Mouse (Mus musculus) hindbrain, embryonic 10.5 days (tissue): ENCODE results near the gene AI413582. TPM values are rescaled to one million over a fixed set of nuclear protein-coding genes. Genes with fewer than 3 reads are reported as not detected.

ENCODE experiments used
- DNase-seq: peaks from one replicate; pipeline ENCODE4 v3.0.0-alpha.2; 2017; ENCODE audit warnings: low spot score
- H3K27ac ChIP-seq: fragments of 300-500 bp; sonication (generic); 2 replicates; pipeline ENCODE4 v1.5.1; 2016; ENCODE audit warnings: mild to moderate bottlenecking, moderate library complexity
- H3K27me3 ChIP-seq: fragments of 300-500 bp; sonication (generic); 2 replicates; pipeline ENCODE4 v1.6.1; 2016; ENCODE audit warnings: mild to moderate bottlenecking; ENCODE audit not compliant: poor library complexity, insufficient read depth, severe bottlenecking
- H3K36me3 ChIP-seq: fragments of 300-500 bp; sonication (generic); 2 replicates; pipeline ENCODE4 v1.6.1; 2016; ENCODE audit warnings: mild to moderate bottlenecking, moderate library complexity
- H3K4me1 ChIP-seq: fragments of 300-500 bp; sonication (generic); replicated peaks from 2 replicates; pipeline ENCODE4 v1.6.1; 2016; ENCODE audit warnings: mild to moderate bottlenecking
- H3K4me3 ChIP-seq: fragments of 300-500 bp; sonication (generic); 2 replicates; pipeline ENCODE4 v1.5.1; 2016; ENCODE audit warnings: mild to moderate bottlenecking, moderate library complexity
- H3K9me3 ChIP-seq: fragments of 300-500 bp; sonication (generic); 2 replicates; pipeline ENCODE4 v1.6.1; 2016; ENCODE audit warnings: mild to moderate bottlenecking, moderate library complexity
- WGBS: fragments of 180-500 bp; shearing (Covaris S2); methylation state at CpG from one replicate; pipeline ENCODE4 v1.1.7; 2016; 5-methylcytosine and 5-hydroxymethylcytosine counted together
- polyA plus RNA-seq: library from polyadenylated mRNA; unstranded; fragments of >200 nt; fragmentation: Nextera tagmentation; extraction: Ambion mirVana; gene quantifications from 2 replicates; pipeline ENCODE4 v1.2.1, GENCODE M21; 2016

Gene AI413582
- polyA plus RNA-seq, 1 experiment from 2014 or later = 23.9 TPM

DNA sequence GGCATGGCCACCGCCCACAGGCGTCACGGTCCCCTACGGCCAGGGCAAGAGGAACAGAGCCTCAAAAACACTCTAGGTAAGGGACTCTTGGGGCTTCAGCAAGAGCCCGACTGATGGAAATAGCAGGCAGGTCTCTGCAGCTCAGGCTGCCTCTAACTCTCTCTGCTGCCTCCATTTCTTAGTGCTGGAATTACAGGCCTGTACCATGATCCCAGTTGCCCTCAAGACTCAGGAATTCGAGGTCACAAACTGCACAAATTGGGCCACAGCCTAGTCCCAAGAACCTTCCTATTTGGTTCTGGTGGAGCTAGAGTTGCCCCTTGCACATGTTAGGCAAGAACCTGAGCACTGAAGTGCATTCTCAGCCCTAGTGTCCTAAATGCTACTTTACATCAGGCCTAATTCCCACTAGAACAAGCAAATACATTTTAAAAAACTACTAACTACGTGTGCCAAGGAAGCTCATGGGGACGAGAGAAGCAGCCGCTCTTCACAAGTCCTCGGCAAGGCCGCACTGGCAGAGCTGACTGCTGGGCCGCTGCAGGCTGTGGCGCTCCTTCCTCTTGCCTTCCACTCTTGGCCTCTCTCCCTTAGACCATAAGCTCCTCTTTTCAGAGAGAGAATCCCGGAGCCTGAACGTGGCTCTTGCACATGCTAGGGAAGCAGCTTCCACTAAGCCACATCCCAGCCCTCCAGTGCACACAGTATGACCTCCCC lies 30.3 kb upstream of the AI413582 start:
- Histone ChIP-seq H3K4me3 (no peak overlapping the region), H3K27ac (no peak overlapping the region), H3K36me3 (peaks cover 63% of the 10 kb centered on the region), H3K27me3 (no peaks in the 10 kb centered on the region), H3K9me3 (no peaks in the 10 kb centered on the region), H3K4me1 (peaks cover 10% of the 10 kb centered on the region)
- 90% methylated on average over 15 of the region's 15 CpGs for WGBS
- DNase-seq = no peak

DNA sequence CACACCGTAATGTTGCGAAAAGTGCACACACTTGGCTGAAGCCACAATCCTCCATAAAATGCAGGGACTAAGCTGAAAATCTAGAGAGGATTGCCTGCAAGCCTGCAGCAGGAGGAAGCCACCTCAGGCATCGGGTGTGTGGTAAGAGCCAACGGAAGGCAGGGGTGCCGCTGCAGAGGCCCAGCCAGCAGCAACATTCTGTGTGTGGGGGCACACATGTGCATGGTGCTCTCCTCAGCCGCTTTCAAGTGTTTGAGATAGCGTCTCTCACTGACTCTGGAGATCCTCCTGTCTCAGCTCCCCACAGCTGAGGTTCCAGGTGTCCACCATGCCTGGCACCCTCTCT lies 27.0 kb upstream of the AI413582 start:
- Histone ChIP-seq H3K27ac (no peak overlapping the region), H3K36me3 (peaks cover 95% of the 10 kb centered on the region), H3K27me3 (no peaks in the 10 kb centered on the region), H3K4me1 (peaks cover 21% of the 10 kb centered on the region; the same call in 1 of the 2 replicates), H3K4me3 (no peak overlapping the region), H3K9me3 (no peaks in the 10 kb centered on the region)
- DNase-seq = no peak
- over 99% methylated on average over 7 of the region's 7 CpGs for WGBS

- 92% methylated on average over 12 of the region's 12 CpGs for WGBS
These were observed 26.4 kb upstream of the AI413582 start for GRCm38 (mm10) chr17:27591826-27592564.

GRCm38 (mm10) chr17:27588231-27588630 lies 22.7 kb upstream of the AI413582 start:
- Histone ChIP-seq H3K36me3 (peaks cover 99% of the 10 kb centered on the region), H3K4me1 (peaks cover 21% of the 10 kb centered on the region; the same call in 1 of the 2 replicates), H3K27ac (no peak overlapping the region), H3K9me3 (no peaks in the 10 kb centered on the region), H3K27me3 (no peaks in the 10 kb centered on the region), H3K4me3 (no peak overlapping the region)
- no peak for DNase-seq
- WGBS = 80% methylated on average over 8 of the region's 8 CpGs

More at GRCm38 (mm10) chr17:27591826-27592564, 26.4 kb upstream of the AI413582 start:
- Histone ChIP-seq H3K36me3 (peaks cover 97% of the 10 kb centered on the region), H3K4me1 (peaks cover 26% of the 10 kb centered on the region; the same call in 1 of the 2 replicates), H3K9me3 (no peaks in the 10 kb centered on the region), H3K27me3 (no peaks in the 10 kb centered on the region), H3K4me3 (no peak overlapping the region), H3K27ac (no peak overlapping the region)
- DNase-seq = no peak

GRCm38 (mm10) chr17:27587252-27587651 lies 21.7 kb upstream of the AI413582 start:
- Histone ChIP-seq H3K4me1 (peaks cover 24% of the 10 kb centered on the region; the same call in 1 of the 2 replicates), H3K4me3 (no peak overlapping the region), H3K9me3 (no peaks in the 10 kb centered on the region), H3K27ac (no peak overlapping the region), H3K27me3 (no peaks in the 10 kb centered on the region), H3K36me3 (peaks cover 99% of the 10 kb centered on the region)
- DNase-seq = no peak
- WGBS = 71% methylated on average over 12 of the region's 12 CpGs

- 82% methylated on average over 9 of the region's 9 CpGs for WGBS
- no peaks in the 10 kb centered on the region for H3K27me3 ChIP-seq
- no peaks in the 10 kb centered on the region for H3K9me3 ChIP-seq
- DNase-seq = no peak
- no peak overlapping the region for H3K27ac ChIP-seq
- H3K36me3 ChIP-seq = peaks cover 99% of the 10 kb centered on the region
- H3K4me3 ChIP-seq = no peak overlapping the region
- H3K4me1 ChIP-seq = peaks cover 24% of the 10 kb centered on the region; the same call in 1 of the 2 replicates
These were observed 21.1 kb upstream of the AI413582 start for GRCm38 (mm10) chr17:27586661-27587060.

GRCm38 (mm10) chr17:27583185-27583894 lies 17.8 kb upstream of the AI413582 start:
- 92% methylated on average over 13 of the region's 13 CpGs for WGBS
- no peak for DNase-seq
- Histone ChIP-seq H3K27ac (no peak overlapping the region), H3K27me3 (no peaks in the 10 kb centered on the region), H3K9me3 (no peaks in the 10 kb centered on the region), H3K4me1 (peaks cover 18% of the 10 kb centered on the region; the same call in 1 of the 2 replicates), H3K36me3 (peaks cover 100% of the 10 kb centered on the region), H3K4me3 (no peak overlapping the region)

GRCm38 (mm10) chr17:27580392-27581068 lies 15.0 kb upstream of the AI413582 start:
- H3K27me3 ChIP-seq = no peaks in the 10 kb centered on the region
- WGBS = 93% methylated on average over 20 of the region's 20 CpGs
- peaks cover 99% of the 10 kb centered on the region for H3K36me3 ChIP-seq
- no peaks in the 10 kb centered on the region for H3K9me3 ChIP-seq
- H3K4me3 ChIP-seq = no peak overlapping the region
- DNase-seq = no peak
- H3K27ac ChIP-seq = no peak overlapping the region
- H3K4me1 ChIP-seq = peaks cover 4% of the 10 kb centered on the region; the same call in 1 of the 2 replicates

DNA sequence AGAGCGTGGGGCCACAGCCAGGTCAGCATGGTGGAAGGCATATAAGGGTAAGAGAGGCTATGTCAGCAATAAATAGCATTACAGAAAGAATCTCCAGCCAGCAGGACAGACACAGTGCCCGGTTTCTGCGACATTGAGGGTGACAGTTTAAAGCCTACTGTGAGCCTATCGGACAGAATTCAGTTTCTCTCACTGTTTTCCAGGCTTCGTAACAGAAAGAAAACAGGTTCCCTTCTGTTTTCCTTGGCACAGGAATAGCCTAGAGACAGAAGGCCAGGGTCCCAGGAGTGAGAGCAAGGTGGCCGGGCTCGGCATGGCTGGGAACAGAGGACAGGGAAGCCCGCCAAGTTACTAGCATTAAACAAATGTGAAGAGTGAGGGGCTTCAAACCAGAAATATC lies 14.3 kb upstream of the AI413582 start:
- no peak overlapping the region for H3K4me3 ChIP-seq
- 95% methylated on average over 8 of the region's 8 CpGs for WGBS
- H3K27ac ChIP-seq = no peak overlapping the region
- H3K9me3 ChIP-seq = no peaks in the 10 kb centered on the region
- no peak for DNase-seq
- no peaks in the 10 kb centered on the region for H3K27me3 ChIP-seq
- H3K36me3 ChIP-seq = peaks cover 99% of the 10 kb centered on the region
- peaks cover 4% of the 10 kb centered on the region; the same call in 1 of the 2 replicates for H3K4me1 ChIP-seq

GRCm38 (mm10) chr17:27578487-27578886 lies 12.9 kb upstream of the AI413582 start:
- no peaks in the 10 kb centered on the region for H3K9me3 ChIP-seq
- peaks cover 96% of the 10 kb centered on the region for H3K36me3 ChIP-seq

DNA sequence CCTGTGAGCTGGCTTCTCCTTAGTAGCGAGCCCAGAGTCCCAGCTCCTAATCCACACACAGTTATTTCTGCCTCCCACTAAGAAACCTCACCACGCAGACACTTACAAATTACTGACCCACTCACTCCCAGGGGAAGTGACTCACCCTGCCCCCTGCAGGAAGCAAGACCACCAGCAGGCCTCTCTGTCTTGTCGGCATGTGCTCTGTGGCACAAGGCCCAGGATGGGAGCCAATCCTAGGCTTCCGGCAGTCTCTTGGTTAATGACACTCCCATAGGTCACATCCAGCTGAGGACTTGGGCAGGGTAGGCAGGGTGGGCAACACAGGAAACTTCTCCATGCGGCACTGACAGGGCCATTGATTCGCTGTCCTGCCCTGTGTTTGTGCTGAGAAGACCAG lies 11.9 kb upstream of the AI413582 start:
- no peak overlapping the region for H3K4me3 ChIP-seq
- peaks cover 93% of the 10 kb centered on the region for H3K36me3 ChIP-seq
- 80% methylated on average over 6 of the region's 6 CpGs for WGBS
- 0 out of 2 replicates have a peak, but pooled peaks cover 4% of the 10 kb centered on the region for H3K4me1 ChIP-seq
- H3K27me3 ChIP-seq = no peaks in the 10 kb centered on the region
- H3K9me3 ChIP-seq = no peaks in the 10 kb centered on the region
- H3K27ac ChIP-seq = no peak overlapping the region
- no peak for DNase-seq

More at GRCm38 (mm10) chr17:27578487-27578886, 12.9 kb upstream of the AI413582 start:
- DNase-seq = no peak
- no peak overlapping the region for H3K4me3 ChIP-seq
- no peaks in the 10 kb centered on the region for H3K27me3 ChIP-seq
- no peak overlapping the region for H3K27ac ChIP-seq
- WGBS = 91% methylated on average over 10 of the region's 10 CpGs
- peaks cover 4% of the 10 kb centered on the region; the same call in 1 of the 2 replicates for H3K4me1 ChIP-seq

DNA sequence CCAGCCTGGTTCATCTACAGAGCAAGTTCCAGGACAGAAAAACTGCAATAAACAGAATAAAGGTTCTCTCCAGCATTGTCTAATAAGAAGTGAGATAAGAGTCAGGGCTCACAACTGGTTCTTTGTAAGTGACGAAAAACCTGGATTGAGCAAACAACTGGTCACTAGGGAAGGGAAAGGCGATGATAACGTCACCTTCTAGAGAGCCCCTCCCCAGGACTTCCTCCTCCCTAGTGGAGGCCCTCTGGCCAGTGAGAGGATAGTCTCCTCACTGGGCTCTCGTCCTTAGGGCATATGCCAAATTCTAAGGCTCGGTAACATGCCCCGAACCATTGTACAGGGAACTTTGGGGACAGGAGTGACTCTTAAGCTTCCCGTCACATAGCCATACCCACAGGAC lies 10.5 kb upstream of the AI413582 start:
- no peak overlapping the region for H3K27ac ChIP-seq
- 0 out of 2 replicates have a peak, but pooled peaks cover 4% of the 10 kb centered on the region for H3K4me1 ChIP-seq
- no peaks in the 10 kb centered on the region for H3K27me3 ChIP-seq
- 94% methylated on average over 7 of the region's 7 CpGs for WGBS
- H3K4me3 ChIP-seq = no peak overlapping the region
- no peaks in the 10 kb centered on the region for H3K9me3 ChIP-seq
- no peak for DNase-seq
- H3K36me3 ChIP-seq = peaks cover 84% of the 10 kb centered on the region
